Mouse (Mus musculus) testis, adult 10 weeks (tissue): ENCODE data around the gene Unc119b. TPM values are rescaled to one million over a fixed set of nuclear protein-coding genes. Genes with fewer than 3 reads are reported as not detected.

Experiments used
- polyA plus RNA-seq: library from polyadenylated mRNA; stranded (reverse); fragments of 350-450 nt; fragmentation: Illumina TruSeq; extraction: RNeasy Lipid Tissue Mini Kit (QIAGEN cat#74804); gene quantifications from one replicate; pipeline ENCODE4 v1.2.3, GENCODE M21; 2014; ENCODE audit warnings: low read depth, low replicate concordance

Gene Unc119b
- polyA plus RNA-seq, result 1.8 TPM

DNA sequence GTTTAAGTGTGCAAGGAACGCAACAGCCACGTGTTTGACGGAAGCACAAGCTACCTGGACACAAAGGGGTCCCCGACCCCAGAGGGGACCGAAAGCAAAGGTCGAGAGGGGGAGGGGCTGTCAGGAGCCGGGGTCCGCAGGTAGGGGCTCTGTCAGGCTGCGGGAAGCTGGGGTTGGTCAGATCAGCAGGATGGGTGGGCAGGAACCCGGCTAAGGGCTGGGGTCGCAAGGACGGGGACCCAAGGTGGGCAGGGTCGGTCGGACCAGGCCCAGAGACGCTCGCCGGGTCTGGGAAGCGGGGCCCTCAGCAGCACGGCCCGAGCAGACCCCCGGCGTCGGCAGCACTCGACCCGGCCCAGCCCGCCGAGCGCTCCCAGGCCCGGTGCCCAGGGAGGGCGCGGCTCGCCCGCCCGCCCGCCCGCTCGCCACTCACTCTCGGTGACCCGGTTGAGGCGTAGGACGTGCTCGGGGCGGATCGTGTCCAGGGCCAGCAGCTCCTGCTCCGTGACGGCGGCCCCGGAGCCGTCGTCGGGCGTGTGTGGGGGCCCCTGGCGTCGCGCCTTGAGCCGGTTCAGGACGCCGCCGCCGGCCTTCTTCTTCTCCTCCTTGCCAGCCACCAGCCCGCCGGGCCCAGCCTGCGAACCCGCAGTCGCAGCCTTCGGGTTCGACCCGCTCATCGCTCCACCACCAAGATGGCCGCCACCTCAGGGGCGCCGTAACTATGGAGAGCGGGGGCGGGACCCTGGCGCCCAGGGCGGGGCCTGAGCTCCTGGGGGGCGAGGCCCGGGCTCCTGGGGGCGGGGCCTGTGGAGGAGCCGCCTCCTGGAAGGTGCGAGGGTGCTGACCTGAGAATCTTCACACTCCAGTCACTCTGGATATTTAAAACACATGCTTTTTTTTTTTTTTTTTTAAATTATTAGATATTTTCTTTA lies at the start of gene Unc119b:
Unc119b (minus strand) TSS at position 742 of the 932 bp plus-strand sequence.

DNA sequence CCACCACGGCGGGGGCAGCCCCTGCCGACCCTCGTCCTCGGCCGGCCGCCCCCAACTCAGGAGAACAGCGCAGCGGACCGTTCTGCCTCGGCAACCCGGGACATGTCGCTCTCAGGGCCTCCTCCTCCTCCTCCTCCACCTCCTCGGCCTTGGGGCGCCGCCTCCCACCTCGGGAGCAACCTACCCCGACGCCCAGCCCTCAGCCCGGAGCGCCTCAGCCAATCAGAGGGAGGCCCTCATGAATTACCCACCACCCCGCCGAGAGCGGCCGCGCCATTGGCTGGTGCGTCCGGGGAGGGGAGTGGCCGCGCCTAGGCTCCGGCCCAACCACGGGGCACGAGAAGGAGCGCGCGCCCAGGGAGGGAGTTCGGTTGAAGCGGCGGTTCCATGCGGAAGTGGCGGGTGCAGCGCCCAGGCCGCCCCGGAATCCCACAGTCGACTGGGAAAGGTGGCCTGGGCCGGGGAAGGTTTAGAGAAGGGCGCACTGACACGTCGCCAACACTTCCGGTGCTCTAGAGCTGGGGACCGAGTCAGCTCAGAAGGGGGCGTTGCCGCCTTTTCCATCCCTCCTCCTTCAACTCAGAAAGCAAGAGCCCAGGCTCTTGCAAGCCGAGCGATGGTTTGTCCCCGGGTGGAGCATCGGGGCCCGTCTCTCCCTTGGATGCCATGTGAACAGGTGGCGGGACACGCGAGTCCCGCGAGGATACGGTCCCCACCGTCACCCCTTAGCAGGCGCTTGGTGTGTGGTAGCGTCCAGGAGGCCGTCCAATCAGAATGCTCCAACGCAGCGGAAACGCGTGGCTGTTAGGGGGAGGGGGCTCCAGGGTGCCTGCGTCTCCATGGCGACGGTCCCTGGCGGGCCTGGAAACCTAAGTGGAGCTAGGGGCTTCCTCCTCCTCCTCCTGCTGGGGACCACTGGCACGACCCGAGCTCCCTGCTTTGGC lies 23.5 kb upstream of the Unc119b start, which contains the start of gene Mlec:
Mlec (minus strand) TSS at position 140 of the 944 bp plus-strand sequence.

DNA sequence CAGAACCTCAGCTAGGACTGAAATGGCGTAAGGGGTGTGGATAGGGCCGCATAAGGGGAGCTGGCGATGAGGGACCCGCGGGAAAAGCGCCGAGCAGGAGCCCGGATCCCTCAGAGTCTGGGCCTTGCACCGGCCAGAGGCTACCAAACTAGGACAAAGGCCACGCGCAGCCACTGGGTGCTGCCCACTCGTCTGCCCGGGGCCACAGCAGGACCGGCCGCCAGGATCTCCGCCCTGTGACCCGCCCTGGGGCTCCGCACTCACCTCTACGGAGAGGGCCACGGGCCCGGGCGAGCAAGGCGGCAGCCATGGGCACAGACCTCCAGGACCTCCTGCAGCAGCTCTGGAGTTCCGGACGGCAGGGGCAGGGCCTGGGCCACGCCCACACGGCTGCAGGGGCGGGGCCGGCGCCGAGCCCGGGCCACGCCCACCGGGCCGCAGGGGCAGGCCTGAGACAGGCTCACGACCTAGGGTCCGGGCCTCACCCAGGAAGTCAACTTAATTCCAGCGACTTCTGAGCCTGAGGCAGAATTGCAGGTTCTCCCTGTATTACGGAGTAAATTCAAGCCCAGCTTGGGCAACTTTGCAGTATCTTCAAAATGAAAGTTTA lies 15.7 kb downstream of the Unc119b start, which contains the start of gene Acads:
Acads (minus strand) TSS at position 386 of the 610 bp plus-strand sequence.

DNA sequence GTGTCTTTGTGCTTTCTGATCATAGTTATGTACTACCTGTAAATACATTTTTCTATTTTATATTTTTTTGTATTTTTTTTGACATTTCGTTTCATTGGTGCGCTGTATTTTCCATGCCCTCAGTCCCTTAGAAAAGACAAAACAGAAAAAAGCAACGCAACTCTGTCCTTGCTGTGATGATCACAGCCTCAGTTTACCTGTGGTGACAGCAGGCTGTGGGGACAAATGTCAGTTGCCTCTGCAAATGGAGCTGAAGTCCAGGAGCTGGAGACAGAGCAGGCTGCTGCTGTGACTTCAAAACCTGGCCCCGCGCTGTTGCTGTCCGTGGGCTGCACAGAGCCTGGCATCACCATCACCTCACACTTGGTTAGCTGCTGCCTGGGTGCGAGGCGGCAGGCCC lies 36.6 kb downstream of the Unc119b start, which contains the start of gene Gm10401:
Gm10401 (minus strand) TSS at position 101 of the 400 bp plus-strand sequence.

Other genes with a start within 250 kb of the Unc119b start
- 8.8 TPM for gene Oasl2, start 238.0 kb downstream of the Unc119b start, polyA plus RNA-seq
- 0.22 TPM for gene Oasl1, start 211.7 kb downstream of the Unc119b start, polyA plus RNA-seq
- 0.84 TPM for gene 2210016L21Rik, start 192.8 kb downstream of the Unc119b start, polyA plus RNA-seq
- gene Hnf1a, start 163.9 kb downstream of the Unc119b start, polyA plus RNA-seq, result not detected
- 68.8 TPM for gene Sppl3, start 123.8 kb downstream of the Unc119b start, polyA plus RNA-seq
- not detected for gene Gm10401, start 36.7 kb downstream of the Unc119b start, polyA plus RNA-seq
- 0.67 TPM for gene Acads, start 15.6 kb downstream of the Unc119b start, polyA plus RNA-seq
- 56.4 TPM for gene Mlec, start 23.2 kb upstream of the Unc119b start, polyA plus RNA-seq
- 1.2 TPM for gene Cabp1, start 59.4 kb upstream of the Unc119b start, polyA plus RNA-seq
- 2.8 TPM for gene Pop5, start 100.9 kb upstream of the Unc119b start, polyA plus RNA-seq
- gene Rnf10, start 137.9 kb upstream of the Unc119b start, polyA plus RNA-seq, result 48.6 TPM
- gene Coq5, start 144.7 kb upstream of the Unc119b start, polyA plus RNA-seq, result 8.0 TPM
- 1,490 TPM for gene Dynll1, start 166.0 kb upstream of the Unc119b start, polyA plus RNA-seq
- 43.0 TPM for gene Srsf9, start 192.2 kb upstream of the Unc119b start, polyA plus RNA-seq
- gene Gatc, start 206.2 kb upstream of the Unc119b start, polyA plus RNA-seq, result 27.7 TPM
- gene Triap1, start 206.2 kb upstream of the Unc119b start, polyA plus RNA-seq, result 3.8 TPM
- gene Cox6a1, start 214.0 kb upstream of the Unc119b start, polyA plus RNA-seq, result 36.1 TPM